Mouse (Mus musculus): ENCODE measurements around the gene Lat.

DNA sequence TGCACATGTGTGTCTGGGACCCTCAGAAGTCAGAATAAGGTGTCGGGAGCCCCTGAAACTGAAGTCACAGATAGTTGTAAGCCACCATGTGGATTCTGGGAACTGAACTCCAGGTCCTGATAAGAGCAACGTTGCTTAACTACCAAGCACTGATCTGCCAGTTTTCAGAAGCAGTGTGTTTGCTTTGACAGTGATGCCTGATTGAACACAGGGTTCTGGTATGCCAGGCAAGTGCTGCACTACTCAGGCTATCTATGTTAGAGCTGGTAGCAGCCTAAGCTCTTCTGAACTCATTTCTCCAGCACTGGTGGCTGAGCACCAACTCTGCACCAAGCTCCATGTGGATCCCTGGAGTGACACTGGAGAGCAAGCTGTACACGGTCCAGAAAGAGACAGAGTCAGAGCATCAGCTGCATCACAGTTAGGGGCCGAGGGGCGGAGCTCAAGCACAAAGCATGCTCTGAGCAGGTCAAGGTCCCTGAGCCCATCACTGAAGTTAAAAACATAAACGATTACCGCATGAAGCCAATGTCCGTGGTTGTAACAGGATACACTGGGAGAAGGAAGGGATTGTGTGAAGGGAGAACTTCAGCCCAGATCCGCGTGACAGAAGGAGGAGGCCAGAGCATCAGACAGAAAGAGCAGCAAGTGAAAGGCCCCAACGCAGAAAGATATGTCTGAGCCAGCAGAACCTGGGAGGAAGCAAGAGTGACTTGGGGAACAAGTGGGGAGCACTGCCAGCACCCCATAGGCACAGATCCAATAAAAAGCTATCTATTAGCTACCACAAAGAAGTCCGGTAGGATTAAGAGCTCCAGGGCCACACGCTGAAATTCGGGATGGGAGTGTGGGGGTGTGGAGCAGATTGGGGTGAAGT, 14.4 kb downstream of the Lat start:
- TF ChIP-seq CTCF (IDR thresholded peaks at IDR 0.05; ENCODE audit: control insufficient read depth, insufficient read depth, insufficient read length) = no peak
- no peak for TF ChIP-seq MYOD1 (IDR thresholded peaks at IDR 0.05; ENCODE audit: control insufficient read depth, insufficient read length, low read depth)
- no peak for TF ChIP-seq MAX (IDR thresholded peaks at IDR 0.05)
- no peak for TF ChIP-seq USF1 (IDR thresholded peaks at IDR 0.05; ENCODE audit: low read depth)
- no peak for TF ChIP-seq CEBPB (IDR thresholded peaks at IDR 0.05; ENCODE audit: low read depth)
- TF ChIP-seq FOSL1 (IDR thresholded peaks at IDR 0.05; ENCODE audit: insufficient read depth, low read length, poor library complexity, severe bottlenecking) = no peak
